Mouse (Mus musculus) midbrain, embryonic 16.5 days (tissue): ENCODE measurements at regions not wholly inside any gene's neighbourhood (a gene's known extent, or its start where the extent isn't known, plus 50 kb on each side); places are given as distances from the start of the nearest gene placed in this dataset.

ENCODE experiments used
- ATAC-seq: fragments of 200-750 bp; cut with Nextera tagmentation; 2 replicates; pipeline ENCODE4 v1.8.0; 2017; ENCODE audit warnings: moderate TSS enrichment
- H3K27ac ChIP-seq: fragments of 300-500 bp; sonication (generic); 2 replicates; pipeline ENCODE4 v1.5.1; 2014; ENCODE audit warnings: mild to moderate bottlenecking, low read length, mixed read lengths
- H3K27me3 ChIP-seq: fragments of 300-500 bp; sonication (generic); 2 replicates; pipeline ENCODE4 v1.6.1; 2014; ENCODE audit warnings: low read depth, low read length, mixed read lengths; ENCODE audit not compliant: control insufficient read depth, insufficient read depth
- H3K36me3 ChIP-seq: fragments of 300-500 bp; sonication (generic); 2 replicates; pipeline ENCODE4 v1.6.1; 2014; ENCODE audit warnings: mild to moderate bottlenecking, low read length, moderate library complexity, mixed read lengths; ENCODE audit not compliant: control insufficient read depth, insufficient read depth
- H3K4me1 ChIP-seq: fragments of 300-500 bp; sonication (generic); 2 replicates; pipeline ENCODE4 v1.6.1; 2014; ENCODE audit warnings: mild to moderate bottlenecking, low read length, mixed read lengths; ENCODE audit not compliant: control insufficient read depth, insufficient read depth
- H3K4me2 ChIP-seq: fragments of 300-500 bp; sonication (generic); 2 replicates; pipeline ENCODE4 v1.6.1; 2014; ENCODE audit warnings: mild to moderate bottlenecking, low read length, mixed read lengths
- H3K4me3 ChIP-seq: fragments of 300-500 bp; sonication (generic); 2 replicates; pipeline ENCODE4 v1.5.1; 2014; ENCODE audit warnings: low read depth, mild to moderate bottlenecking, low read length, moderate library complexity, mixed read lengths
- H3K9ac ChIP-seq: fragments of 300-500 bp; sonication (generic); 2 replicates; pipeline ENCODE4 v1.6.1; 2014; ENCODE audit warnings: low read depth, low read length, mixed read lengths
- H3K9me3 ChIP-seq: fragments of 300-500 bp; sonication (generic); replicated peaks from 2 replicates; pipeline ENCODE4 v1.6.1; 2014; ENCODE audit warnings: mild to moderate bottlenecking, low read length, mixed read lengths; ENCODE audit not compliant: control insufficient read depth, poor library complexity, severe bottlenecking
- WGBS: fragments of 180-500 bp; shearing (Covaris S2); extraction: QIAGEN DNeasy Blood & Tissue Kit; methylation state at CpG from one replicate; pipeline ENCODE4 v1.1.7; 2014; 5-methylcytosine and 5-hydroxymethylcytosine counted together

- H3K27ac ChIP-seq: no peak overlapping the region
- WGBS: 89% methylated on average over 7 of the region's 7 CpGs
- no peaks in the 10 kb centered on the region for H3K9me3 ChIP-seq
- no peaks in the 10 kb centered on the region for H3K4me1 ChIP-seq
- H3K27me3 ChIP-seq: no peaks in the 10 kb centered on the region
- no peak overlapping the region for H3K4me3 ChIP-seq
- ATAC-seq: no peak
- no peak overlapping the region for H3K9ac ChIP-seq
- no peaks in the 10 kb centered on the region for H3K36me3 ChIP-seq
- no peak overlapping the region for H3K4me2 ChIP-seq
Measured at GRCm38 (mm10) chr10:85242701-85243100, 57.8 kb upstream of the Cry1 start.

GRCm38 (mm10) chr10:85243556-85243955 is 58.7 kb upstream of the Cry1 start:
- no peaks in the 10 kb centered on the region for H3K36me3 ChIP-seq
- H3K27me3 ChIP-seq: no peaks in the 10 kb centered on the region
- no peak overlapping the region for H3K4me2 ChIP-seq
- no peak overlapping the region for H3K9ac ChIP-seq
- 89% methylated on average over 6 of the region's 6 CpGs for WGBS
- no peaks in the 10 kb centered on the region for H3K9me3 ChIP-seq
- ATAC-seq: no peak
- no peaks in the 10 kb centered on the region for H3K4me1 ChIP-seq
- no peak overlapping the region for H3K27ac ChIP-seq
- H3K4me3 ChIP-seq: no peak overlapping the region

- Histone ChIP-seq H3K36me3 (no peaks in the 10 kb centered on the region), H3K27me3 (no peaks in the 10 kb centered on the region), H3K9ac (no peak overlapping the region), H3K4me1 (no peaks in the 10 kb centered on the region; the same call in 1 of the 2 replicates), H3K27ac (no peak overlapping the region), H3K4me2 (no peak overlapping the region), H3K9me3 (no peaks in the 10 kb centered on the region), H3K4me3 (no peak overlapping the region)
- ATAC-seq: peak; percentile 39; the same call in 1 of the 2 replicates
- WGBS: 50% methylated on average over 5 of the region's 5 CpGs
Measured at GRCm38 (mm10) chr10:85265746-85266145, 80.9 kb upstream of the Cry1 start.

GRCm38 (mm10) chr10:85266148-85266547 is 81.3 kb upstream of the Cry1 start:
- Histone ChIP-seq H3K36me3 (no peaks in the 10 kb centered on the region), H3K9ac (no peak overlapping the region), H3K27me3 (no peaks in the 10 kb centered on the region), H3K9me3 (no peaks in the 10 kb centered on the region), H3K4me3 (no peak overlapping the region), H3K27ac (no peak overlapping the region), H3K4me2 (no peak overlapping the region), H3K4me1 (no peaks in the 10 kb centered on the region; the same call in 1 of the 2 replicates)
- 39% methylated on average over 10 of the region's 10 CpGs for WGBS
- ATAC-seq: no peak

- Histone ChIP-seq H3K4me1 (no peaks in the 10 kb centered on the region; the same call in 1 of the 2 replicates), H3K27ac (no peak overlapping the region), H3K27me3 (no peaks in the 10 kb centered on the region), H3K36me3 (no peaks in the 10 kb centered on the region), H3K9ac (no peak overlapping the region), H3K4me2 (no peak overlapping the region), H3K4me3 (no peak overlapping the region), H3K9me3 (no peaks in the 10 kb centered on the region)
- ATAC-seq: no peak
- WGBS: 85% methylated on average over 4 of the region's 4 CpGs
Measured at GRCm38 (mm10) chr10:85266796-85267195, 81.9 kb upstream of the Cry1 start.

GRCm38 (mm10) chr10:85270209-85270608 is 85.3 kb upstream of the Cry1 start:
- no peaks in the 10 kb centered on the region for H3K36me3 ChIP-seq
- no peaks in the 10 kb centered on the region; the same call in 1 of the 2 replicates for H3K4me1 ChIP-seq
- no peak overlapping the region for H3K4me2 ChIP-seq
- WGBS: 71% methylated on average over 6 of the region's 6 CpGs
- no peak for ATAC-seq
- H3K27me3 ChIP-seq: no peaks in the 10 kb centered on the region
- H3K9ac ChIP-seq: no peak overlapping the region
- no peak overlapping the region for H3K4me3 ChIP-seq
- H3K27ac ChIP-seq: no peak overlapping the region
- no peaks in the 10 kb centered on the region for H3K9me3 ChIP-seq

GRCm38 (mm10) chr10:85276793-85277192 is 91.9 kb upstream of the Cry1 start:
- H3K27me3 ChIP-seq: no peaks in the 10 kb centered on the region
- no peak overlapping the region for H3K4me3 ChIP-seq
- no peaks in the 10 kb centered on the region for H3K36me3 ChIP-seq
- H3K27ac ChIP-seq: no peak overlapping the region
- H3K9ac ChIP-seq: no peak overlapping the region
- no peak overlapping the region for H3K4me2 ChIP-seq
- no peaks in the 10 kb centered on the region for H3K9me3 ChIP-seq
- 85% methylated on average over 2 of the region's 2 CpGs for WGBS
- no peak for ATAC-seq
- no peaks in the 10 kb centered on the region for H3K4me1 ChIP-seq

- no peak overlapping the region for H3K4me2 ChIP-seq
- no peaks in the 10 kb centered on the region for H3K36me3 ChIP-seq
- H3K9ac ChIP-seq: no peak overlapping the region
- H3K4me3 ChIP-seq: no peak overlapping the region
- no peaks in the 10 kb centered on the region for H3K9me3 ChIP-seq
- H3K4me1 ChIP-seq: peaks cover 13% of the 10 kb centered on the region
- WGBS: 81% methylated on average over 5 of the region's 5 CpGs
- peak; percentile 63 for ATAC-seq
- H3K27ac ChIP-seq: no peak overlapping the region
- H3K27me3 ChIP-seq: no peaks in the 10 kb centered on the region
Measured at GRCm38 (mm10) chr10:85291733-85292476, 94.7 kb upstream of the Btbd11 start.

- Histone ChIP-seq H3K36me3 (no peaks in the 10 kb centered on the region), H3K27ac (no peak overlapping the region), H3K4me2 (no peak overlapping the region), H3K9ac (no peak overlapping the region), H3K9me3 (no peaks in the 10 kb centered on the region), H3K27me3 (no peaks in the 10 kb centered on the region), H3K4me3 (no peak overlapping the region), H3K4me1 (peaks cover 13% of the 10 kb centered on the region)
- ATAC-seq: peak; percentile 77
- 9% methylated on average over 2 of the region's 2 CpGs for whole genome bisulfite sequencing
Measured at GRCm38 (mm10) chr10:85292477-85292855, 94.1 kb upstream of the Btbd11 start.
